Mouse (Mus musculus) kidney, embryonic 14.5 days (tissue): ENCODE measurements around the gene Plxna3. TPM values are rescaled to one million over a fixed set of nuclear protein-coding genes. Genes with fewer than 3 reads are reported as not detected.
"Not testable (repeated sequence)": the region's sequence is repeated elsewhere in the genome, so short reads cannot be mapped to it uniquely, and the experiment has no call there.

Experiments
- ATAC-seq: fragments of 200-750 bp; cut with Nextera tagmentation; 2 replicates; pipeline ENCODE4 v1.8.0; 2017; ENCODE audit warnings: moderate number of reproducible peaks, mild to moderate bottlenecking, moderate TSS enrichment, moderate library complexity; ENCODE audit not compliant: low FRiP score, low TSS enrichment
- H3K27ac ChIP-seq: fragments of 300-500 bp; sonication (generic); 2 replicates; pipeline ENCODE4 v1.5.1; 2014; ENCODE audit warnings: low read depth, mild to moderate bottlenecking, low read length, moderate library complexity, mixed read lengths
- H3K27me3 ChIP-seq: fragments of 300-500 bp; sonication (generic); 2 replicates; pipeline ENCODE4 v1.6.1; 2014; ENCODE audit warnings: mild to moderate bottlenecking, low read length; ENCODE audit not compliant: control insufficient read depth, insufficient read depth
- H3K36me3 ChIP-seq: fragments of 300-500 bp; sonication (generic); 2 replicates; pipeline ENCODE4 v1.6.1; 2014; ENCODE audit warnings: low read length, mixed read lengths; ENCODE audit not compliant: control insufficient read depth, insufficient read depth
- H3K4me1 ChIP-seq: fragments of 300-500 bp; sonication (generic); 2 replicates; pipeline ENCODE4 v1.6.1; 2014; ENCODE audit warnings: low read length, mixed read lengths; ENCODE audit not compliant: control insufficient read depth, insufficient read depth
- H3K4me2 ChIP-seq: fragments of 300-500 bp; sonication (generic); replicated peaks from 2 replicates; pipeline ENCODE4 v1.6.1; 2014; ENCODE audit warnings: low read depth, mild to moderate bottlenecking, low read length
- H3K4me3 ChIP-seq: fragments of 300-500 bp; sonication (generic); 2 replicates; pipeline ENCODE4 v1.5.1; 2014; ENCODE audit warnings: mild to moderate bottlenecking, low read length
- H3K9ac ChIP-seq: fragments of 300-500 bp; sonication (generic); 2 replicates; pipeline ENCODE4 v1.6.1; 2014; ENCODE audit warnings: low read depth, mild to moderate bottlenecking, low read length, moderate library complexity
- H3K9me3 ChIP-seq: fragments of 300-500 bp; sonication (generic); 2 replicates; pipeline ENCODE4 v1.6.1; 2016; ENCODE audit warnings: low read length; ENCODE audit not compliant: control insufficient read depth
- WGBS: fragments of 180-500 bp; shearing (Covaris S2); extraction: QIAGEN DNeasy Blood & Tissue Kit; methylation state at CpG from one replicate; pipeline ENCODE4 v1.1.7; 2014; 5-methylcytosine and 5-hydroxymethylcytosine counted together
- polyA plus RNA-seq: library from polyadenylated mRNA; unstranded; fragments of >200 nt; fragmentation: Nextera tagmentation; extraction: Ambion mirVana; gene quantifications from 2 replicates; pipeline ENCODE4 v1.2.1, GENCODE M21; 2014

The Plxna3 gene
- polyA plus RNA-seq, 1 experiment from 2014 or later = 11.7 TPM

DNA sequence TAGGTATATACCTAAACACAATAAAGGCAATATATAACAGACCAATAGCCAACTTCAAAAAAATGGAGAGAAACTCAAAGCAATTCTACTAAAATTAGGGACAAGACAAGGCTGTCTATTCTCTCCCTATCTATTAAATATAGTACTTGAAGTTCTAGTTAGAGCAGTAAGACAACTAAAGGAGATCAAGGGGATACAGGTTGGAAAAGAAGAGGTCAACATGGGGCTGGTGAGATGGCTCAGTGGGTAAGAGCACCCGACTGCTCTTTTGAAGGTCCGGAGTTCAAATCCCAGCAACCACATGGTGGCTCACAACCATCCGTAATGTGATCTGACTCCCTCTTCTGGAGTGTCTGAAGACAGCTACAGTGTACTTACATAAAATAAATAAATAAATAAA lies 28.2 kb downstream of the Plxna3 start:
- H3K9me3 ChIP-seq, H3K27me3 ChIP-seq, ATAC-seq, H3K27ac ChIP-seq, H3K4me3 ChIP-seq, H3K36me3 ChIP-seq, H3K4me1 ChIP-seq, H3K4me2 ChIP-seq, H3K9ac ChIP-seq: not testable (repeated sequence)
- 92% methylated on average over 2 of the region's 3 CpGs for WGBS

DNA sequence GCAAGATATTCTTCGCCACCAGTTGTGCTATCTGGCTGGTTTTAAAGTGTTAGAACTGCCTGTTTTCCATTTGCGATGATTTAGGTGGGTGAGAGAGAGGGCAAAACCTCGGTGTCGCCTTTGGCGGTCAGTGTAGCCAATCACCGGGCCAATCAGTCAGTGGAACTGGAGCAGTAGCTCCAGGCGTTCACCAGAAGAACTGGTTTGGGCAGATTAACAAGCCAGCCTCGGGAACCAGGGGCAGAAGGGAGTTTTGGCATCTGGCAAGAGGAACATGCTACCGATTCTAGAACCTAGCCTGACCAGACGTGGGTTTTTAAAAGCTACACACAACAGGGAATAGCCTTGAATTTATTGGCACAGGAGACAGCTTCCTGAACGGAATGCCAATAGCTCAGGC lies 30.3 kb downstream of the Plxna3 start:
- Histone ChIP-seq H3K4me1 (no peaks in the 10 kb centered on the region), H3K27me3 (no peaks in the 10 kb centered on the region), H3K9me3 (no peaks in the 10 kb centered on the region), H3K4me2 (no peak overlapping the region), H3K27ac (no peak overlapping the region), H3K9ac (no peak overlapping the region), H3K36me3 (no peaks in the 10 kb centered on the region), H3K4me3 (no peak overlapping the region)
- no peak for ATAC-seq
- WGBS = 48% methylated on average over 11 of the region's 11 CpGs

DNA sequence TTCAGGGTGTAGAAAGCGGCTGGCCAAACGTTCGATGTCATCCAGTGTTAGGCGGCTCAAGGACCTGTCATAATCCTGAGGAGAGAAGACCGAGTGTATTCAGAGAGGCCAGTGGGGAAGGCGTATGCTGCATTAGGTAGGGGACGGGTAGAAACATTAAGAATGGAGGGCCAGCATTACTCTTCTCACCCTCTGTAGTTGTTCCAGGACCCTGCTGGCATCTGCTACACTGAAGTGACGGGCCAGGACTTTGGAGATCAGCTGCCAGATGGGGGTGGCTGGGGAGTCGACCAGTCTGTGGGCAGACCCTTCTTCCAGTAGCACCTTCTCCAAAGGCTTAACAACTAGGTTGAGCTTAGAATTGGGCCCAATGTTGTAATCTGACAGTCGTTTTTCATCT lies 38.6 kb downstream of the Plxna3 start:
- no peak for ATAC-seq
- H3K4me1 ChIP-seq = no peaks in the 10 kb centered on the region
- peak overlapping the region; percentile 56 for H3K4me3 ChIP-seq
- WGBS = 66% methylated on average over 10 of the region's 10 CpGs
- no peaks in the 10 kb centered on the region for H3K9me3 ChIP-seq
- H3K27ac ChIP-seq = peak overlapping the region; percentile 67; the same call in 1 of the 2 replicates
- H3K36me3 ChIP-seq = peaks cover 2% of the 10 kb centered on the region; the same call in 1 of the 2 replicates
- H3K9ac ChIP-seq = peak overlapping the region; percentile 79; the same call in 1 of the 2 replicates
- peak overlapping the region; percentile 47 for H3K4me2 ChIP-seq
- H3K27me3 ChIP-seq = no peaks in the 10 kb centered on the region

DNA sequence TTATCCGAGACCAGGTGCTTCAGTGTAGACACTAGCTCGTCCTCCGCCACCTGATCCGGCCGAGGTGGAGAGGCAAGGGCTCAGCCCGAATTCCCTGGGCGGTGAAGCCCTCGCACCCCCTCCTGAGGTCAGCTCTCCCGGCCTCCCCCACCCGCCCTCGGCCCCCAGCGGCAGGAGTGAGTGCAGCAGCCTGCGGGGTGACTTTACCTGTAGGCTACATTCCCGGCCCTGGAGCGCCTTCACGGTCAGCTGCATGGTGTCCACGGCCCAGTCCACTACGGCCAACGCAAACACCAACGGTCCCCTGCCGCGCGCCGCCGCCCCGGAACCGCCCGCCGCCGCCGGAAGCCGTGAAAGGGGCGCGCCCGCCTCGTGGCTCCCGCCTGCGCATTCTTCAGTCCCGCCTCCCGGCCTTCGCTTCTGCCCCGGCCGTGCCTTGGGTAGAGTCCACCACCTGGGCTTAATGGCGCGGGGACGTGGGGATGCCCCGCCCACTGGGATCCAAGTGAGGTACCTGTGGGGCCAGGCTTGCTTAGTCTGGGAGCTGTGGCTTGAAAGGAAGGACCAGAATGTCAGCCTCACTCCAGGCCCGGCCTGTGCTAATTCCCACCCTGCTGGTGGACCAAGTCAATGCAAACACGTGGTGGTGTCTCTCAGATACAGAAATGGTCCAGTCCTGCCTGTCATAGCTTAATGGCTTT lies 39.5 kb downstream of the Plxna3 start:
- H3K9ac ChIP-seq = peak overlapping the region; percentile 79
- WGBS = 35% methylated on average over 49 of the region's 49 CpGs
- H3K4me3 ChIP-seq = peak overlapping the region; percentile 56
- peak overlapping the region; percentile 47 for H3K4me2 ChIP-seq
- H3K36me3 ChIP-seq = peaks cover 2% of the 10 kb centered on the region; the same call in 1 of the 2 replicates
- no peaks in the 10 kb centered on the region for H3K27me3 ChIP-seq
- ATAC-seq = peak; percentile 86
- no peaks in the 10 kb centered on the region for H3K9me3 ChIP-seq
- peak overlapping the region; percentile 67 for H3K27ac ChIP-seq
- no peaks in the 10 kb centered on the region for H3K4me1 ChIP-seq

DNA sequence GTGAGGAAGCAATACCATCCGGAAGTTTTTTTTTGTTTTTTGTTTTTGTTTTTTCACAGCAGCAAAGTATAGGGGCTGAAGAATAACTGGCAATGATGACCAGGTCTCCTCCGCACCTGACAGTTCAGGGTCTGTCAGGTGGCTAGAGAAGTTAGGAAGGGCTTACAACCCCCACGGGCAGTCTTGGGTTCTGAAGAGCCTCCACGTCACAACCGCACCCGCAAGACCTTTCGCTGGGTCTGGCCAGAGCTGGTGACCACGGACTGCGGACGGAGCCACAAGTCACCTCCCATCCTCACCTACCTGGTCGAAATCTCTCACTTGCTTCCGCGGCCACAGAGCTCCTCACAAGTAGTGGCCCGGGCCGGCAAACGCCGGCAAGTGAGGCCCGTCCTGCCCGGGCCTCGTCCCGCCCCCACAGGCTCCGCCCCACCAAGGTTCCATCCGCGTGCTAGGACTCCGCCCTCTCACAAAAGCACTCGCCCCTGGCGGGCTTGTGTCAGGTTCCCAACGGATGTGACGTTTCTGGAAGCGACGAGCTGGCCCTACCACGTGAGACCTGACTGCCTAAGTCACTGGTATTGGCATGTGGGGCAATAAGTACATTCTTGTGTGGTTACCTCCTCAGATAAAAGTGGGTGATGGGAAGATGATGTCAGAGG lies 44.2 kb downstream of the Plxna3 start, which contains the start of the genes Ubl4a and Slc10a3:
TSS of gene Ubl4a (minus strand) at position 331 of the 662 bp plus-strand sequence.
TSS of gene Slc10a3 (minus strand) at position 462 of the 662 bp plus-strand sequence.
- ATAC-seq = peak; percentile 95
- Histone ChIP-seq H3K4me3 (peak within 1 kb of the TSS; percentile 48), H3K9ac (peak within 1 kb of the TSS; percentile 57), H3K9me3 (no peaks in the 10 kb centered on the region), H3K4me1 (no peaks in the 10 kb centered on the region), H3K27me3 (no peaks in the 10 kb centered on the region), H3K4me2 (peak within 1 kb of the TSS; percentile 53), H3K27ac (no peak within 1 kb of the TSS), H3K36me3 (peaks cover 2% of the 10 kb centered on the region; the same call in 1 of the 2 replicates)
- WGBS = 28% methylated on average over 32 of the region's 32 CpGs

DNA sequence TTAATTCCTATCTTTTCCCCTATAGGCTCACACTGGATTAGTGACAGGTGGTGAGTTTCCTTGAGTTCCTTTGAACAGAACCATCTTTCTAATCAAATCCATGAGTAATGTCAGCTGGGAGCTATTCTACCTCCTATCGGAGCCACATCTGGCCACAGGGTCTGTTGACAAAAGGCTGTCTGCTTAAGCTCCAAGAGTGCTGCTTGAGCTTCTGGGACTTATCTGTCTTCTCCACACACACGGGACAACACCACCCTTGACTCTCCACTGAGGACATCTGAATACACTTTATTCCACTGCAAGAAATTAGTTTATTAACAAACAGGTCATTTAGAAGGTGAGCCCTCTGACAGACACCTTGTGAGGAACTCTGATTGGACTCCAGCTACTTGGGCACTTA lies 55.6 kb downstream of the Plxna3 start:
- no peaks in the 10 kb centered on the region for H3K27me3 ChIP-seq
- H3K9ac ChIP-seq = no peak overlapping the region
- 95% methylated on average over 2 of the region's 2 CpGs for WGBS
- no peak overlapping the region for H3K4me2 ChIP-seq
- ATAC-seq = no peak
- no peaks in the 10 kb centered on the region for H3K4me1 ChIP-seq
- no peaks in the 10 kb centered on the region for H3K9me3 ChIP-seq
- H3K36me3 ChIP-seq = peaks cover 15% of the 10 kb centered on the region; the same call in 1 of the 2 replicates
- H3K27ac ChIP-seq = no peak overlapping the region
- H3K4me3 ChIP-seq = no peak overlapping the region

DNA sequence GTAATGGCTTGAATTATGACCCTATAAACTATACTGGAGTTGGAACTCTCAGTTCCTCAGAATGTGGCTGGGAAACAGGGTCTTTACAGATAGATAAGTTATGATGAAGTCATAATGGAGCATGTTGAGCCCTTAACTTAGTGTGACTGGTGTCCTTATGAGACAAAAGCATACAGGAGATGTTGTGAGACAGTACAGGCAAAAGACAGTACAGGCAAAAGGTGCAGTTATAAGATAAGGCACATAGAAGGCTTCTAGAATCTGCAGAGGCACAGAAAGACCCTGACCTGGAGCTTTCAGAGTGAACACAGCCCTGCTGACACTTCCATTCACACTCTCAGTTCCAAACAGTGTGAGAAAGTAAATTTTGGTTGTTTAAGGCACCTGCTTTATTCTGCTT lies 59.3 kb downstream of the Plxna3 start:
- no peaks in the 10 kb centered on the region for H3K27me3 ChIP-seq
- H3K27ac ChIP-seq = no peak overlapping the region
- no peak for ATAC-seq
- H3K9me3 ChIP-seq = no peaks in the 10 kb centered on the region
- H3K4me2 ChIP-seq = no peak overlapping the region
- no peak overlapping the region for H3K9ac ChIP-seq
- peaks cover 15% of the 10 kb centered on the region; the same call in 1 of the 2 replicates for H3K36me3 ChIP-seq
- H3K4me1 ChIP-seq = no peaks in the 10 kb centered on the region
- H3K4me3 ChIP-seq = no peak overlapping the region

DNA sequence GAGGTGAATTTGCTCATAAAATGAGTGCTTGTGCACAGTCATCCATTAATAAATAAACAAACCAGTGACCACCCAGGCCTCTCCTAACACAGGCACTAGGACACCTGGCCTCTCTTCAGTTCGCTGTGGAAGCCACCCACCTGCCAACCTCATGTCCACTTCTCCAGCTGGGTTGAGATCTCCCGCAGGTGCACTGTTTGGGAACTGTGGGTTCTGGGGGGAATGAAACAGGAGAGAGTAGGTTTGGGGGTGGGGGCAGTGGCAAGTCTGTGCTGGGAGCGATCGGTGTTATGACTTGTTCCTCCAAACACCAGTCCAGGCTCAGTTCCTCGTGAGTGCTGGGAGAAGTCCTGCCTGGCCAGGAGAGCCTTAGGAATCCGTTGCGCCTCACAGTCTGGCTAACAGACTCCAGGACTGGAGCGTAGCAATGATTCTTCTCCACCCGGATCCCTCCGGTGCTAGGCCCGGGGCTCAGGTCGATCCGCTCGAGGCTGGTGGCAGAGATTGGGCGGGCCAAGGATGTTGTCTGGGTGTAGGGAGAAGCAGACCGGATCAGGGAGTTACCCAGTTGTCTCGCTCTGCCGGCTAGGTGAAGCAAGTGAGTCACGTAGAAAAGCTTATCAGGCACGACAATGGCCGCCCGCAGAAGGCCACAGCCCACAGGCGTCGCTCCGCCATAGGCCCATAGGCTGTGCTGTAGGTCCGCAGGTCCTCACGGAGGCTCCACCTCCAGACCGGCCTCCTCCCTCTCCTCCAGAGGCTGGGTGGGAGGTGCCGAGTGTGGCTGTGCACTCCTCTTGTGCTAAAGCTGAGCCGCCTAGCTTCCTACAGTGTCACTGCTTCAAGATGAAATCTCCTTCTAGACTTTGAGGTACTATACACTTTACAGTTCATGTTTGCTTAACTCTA lies 63.9 kb downstream of the Plxna3 start, which contains the start of the genes Fam3a and Ikbkg:
TSS of gene Fam3a (minus strand) at position 738 of the 909 bp plus-strand sequence.
TSS of gene Ikbkg (plus strand) at position 756 of the 909 bp plus-strand sequence.
- Histone ChIP-seq H3K9me3 (no peaks in the 10 kb centered on the region), H3K36me3 (peaks cover under 1% of the 10 kb centered on the region; the same call in 1 of the 2 replicates), H3K4me3 (peak within 1 kb of the TSS; percentile 51), H3K4me1 (no peaks in the 10 kb centered on the region), H3K27ac (peak within 1 kb of the TSS; percentile 80), H3K4me2 (peak within 1 kb of the TSS; percentile 55), H3K9ac (peak within 1 kb of the TSS; percentile 74), H3K27me3 (no peaks in the 10 kb centered on the region)
- ATAC-seq = peak; percentile 100
- WGBS = 29% methylated on average over 30 of the region's 30 CpGs
